Mouse (Mus musculus) heart, adult 9 months (tissue): Measurements from ENCODE around the gene Tkfc.
A peak's percentile ranks its signal among the peaks of the same experiment; 100 is the strongest.
"Not testable (repeated sequence)": the region's sequence is repeated elsewhere in the genome, so short reads cannot be mapped to it uniquely, and the experiment has no call there.

Experiments
- DNase-seq, 2 experiments: peaks; one replicate each; pipeline ENCODE4 v3.0.0; 2022; ENCODE audit warnings: low spot score in 2 of 2

The Tkfc gene

DNA sequence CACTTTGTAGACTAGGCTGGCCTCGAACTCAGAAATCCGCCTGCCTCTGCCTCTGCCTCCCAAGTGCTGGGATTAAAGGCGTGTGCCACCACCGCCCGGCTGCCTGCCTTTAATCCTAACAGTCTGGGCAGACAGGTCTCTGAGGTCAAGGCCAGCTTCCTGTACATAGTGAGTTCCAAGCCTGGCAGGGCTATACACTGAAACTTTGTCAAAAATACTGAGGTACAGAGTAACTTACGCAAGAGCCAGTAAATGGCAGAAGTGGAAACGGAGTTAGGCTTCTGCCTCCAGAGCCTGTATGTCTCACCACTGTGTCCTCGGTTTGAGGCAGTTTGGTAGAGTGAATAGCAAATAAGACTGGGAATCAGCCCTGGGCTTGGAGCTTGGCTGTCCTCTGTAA lies 18.2 kb downstream of the Tkfc start:
- DNase-seq = no peak

GRCm38 (mm10) chr19:10585112-10585511 lies 20.3 kb downstream of the Tkfc start:
- DNase-seq = no peak

- DNase-seq = no peak
Measured at GRCm38 (mm10) chr19:10583550-10584146, 21.8 kb downstream of the Tkfc start.

GRCm38 (mm10) chr19:10581984-10582383 lies 23.5 kb downstream of the Tkfc start:
- DNase-seq = no peak

DNA sequence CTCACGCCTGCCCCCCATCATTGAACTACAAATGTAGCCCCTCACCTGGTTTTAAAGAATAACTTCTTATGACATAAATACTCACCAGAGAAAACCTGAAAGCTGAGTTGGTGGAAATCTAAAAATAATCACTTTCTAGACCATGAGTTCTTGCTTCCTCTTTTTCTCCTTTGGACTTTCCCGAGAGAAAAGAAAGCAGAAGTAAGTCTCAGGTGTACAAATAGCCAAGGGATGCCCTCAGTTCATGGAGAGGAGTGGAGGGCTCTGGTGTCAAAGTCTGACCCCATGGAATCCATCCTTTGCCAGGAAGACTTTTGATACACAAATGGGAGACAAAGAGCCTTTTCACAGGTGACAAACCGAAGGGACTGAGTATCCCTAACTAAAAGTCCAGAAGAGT lies 24.7 kb downstream of the Tkfc start:
- no peak for DNase-seq

- DNase-seq = no peak
Measured at GRCm38 (mm10) chr19:10580102-10580501, 25.4 kb downstream of the Tkfc start.

- DNase-seq = peak; percentile 92 to 94
Measured at GRCm38 (mm10) chr19:10576690-10577561, 28.5 kb downstream of the Tkfc start, which contains the start of the genes Cyb561a3 and Tmem138. Cyb561a3 (plus strand) TSS chr19:10577172. Tmem138 (minus strand) TSS chr19:10577362.

DNA sequence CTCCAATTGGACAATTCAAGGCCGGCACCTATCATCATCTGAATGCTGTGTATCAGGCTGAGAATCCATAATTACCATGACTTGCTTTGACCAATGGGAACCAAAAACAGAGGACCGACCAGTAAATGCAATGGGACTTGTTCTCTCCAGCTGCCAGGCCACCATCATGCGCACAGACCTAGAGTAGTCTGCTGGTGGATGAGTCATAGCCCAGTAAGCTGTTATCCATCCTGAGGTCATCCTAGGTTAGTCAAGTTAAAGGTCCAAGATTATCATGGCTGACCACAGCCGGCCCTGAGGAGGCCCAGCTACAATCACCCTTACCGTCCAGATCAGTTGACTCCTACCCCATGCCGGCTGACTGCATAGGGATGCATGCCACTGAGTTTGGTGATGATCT lies 35.8 kb downstream of the Tkfc start:
- DNase-seq = no peak

GRCm38 (mm10) chr19:10565217-10565616 lies 40.2 kb downstream of the Tkfc start:
- DNase-seq = no peak

- DNase-seq = no peak
Measured at GRCm38 (mm10) chr19:10564278-10564677, 41.2 kb downstream of the Tkfc start.

DNA sequence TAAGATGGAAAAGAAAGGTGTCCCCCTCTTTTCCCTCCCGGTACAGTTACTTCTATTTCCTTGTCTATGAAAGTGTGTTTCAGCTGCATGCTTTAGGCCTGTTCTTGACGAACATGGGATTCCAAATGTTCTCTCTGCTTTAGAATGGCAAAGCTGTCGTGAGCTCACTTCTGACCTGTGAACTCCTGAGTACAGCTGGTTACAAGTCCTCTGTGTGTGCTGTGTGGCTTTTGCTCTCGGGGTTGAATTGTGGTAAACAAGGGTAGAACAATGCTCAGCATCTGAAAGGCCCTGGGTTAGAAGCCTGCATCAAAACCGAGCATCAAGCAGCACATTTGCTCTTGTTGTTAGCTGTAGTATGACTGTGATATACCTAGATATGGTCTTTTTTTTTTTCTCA lies 43.1 kb downstream of the Tkfc start:
- no peak for DNase-seq

GRCm38 (mm10) chr19:10561558-10562314 lies 43.7 kb downstream of the Tkfc start:
- peak; percentile 71 to 78 for DNase-seq

- no peak for DNase-seq
Measured at GRCm38 (mm10) chr19:10560108-10560507, 45.3 kb downstream of the Tkfc start.

DNA sequence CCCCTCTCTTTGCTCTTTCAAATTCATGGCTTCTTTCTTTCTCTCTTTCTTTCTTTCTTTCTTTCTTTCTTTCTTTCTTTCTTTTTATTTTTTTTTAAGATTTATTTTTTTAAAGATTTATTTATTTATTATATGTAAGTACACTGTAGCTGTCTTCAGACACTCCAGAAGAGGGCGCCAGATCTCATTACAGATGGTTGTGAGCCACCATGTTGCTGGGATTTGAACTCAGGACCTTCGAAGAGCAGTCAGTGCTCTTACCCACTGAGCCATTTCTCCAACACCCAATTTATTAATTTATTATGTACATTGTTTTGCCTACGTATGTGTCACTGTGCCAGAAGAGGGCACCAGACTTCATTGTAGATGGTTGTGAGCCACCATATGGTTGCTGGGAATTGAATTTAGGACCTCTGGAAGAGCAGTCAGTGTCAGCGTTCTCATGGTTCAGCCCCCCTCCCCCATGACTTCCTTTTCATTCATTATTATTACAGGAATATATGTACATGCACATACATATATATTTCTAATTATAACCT lies 47.5 kb downstream of the Tkfc start:
- not testable (repeated sequence) for DNase-seq

DNA sequence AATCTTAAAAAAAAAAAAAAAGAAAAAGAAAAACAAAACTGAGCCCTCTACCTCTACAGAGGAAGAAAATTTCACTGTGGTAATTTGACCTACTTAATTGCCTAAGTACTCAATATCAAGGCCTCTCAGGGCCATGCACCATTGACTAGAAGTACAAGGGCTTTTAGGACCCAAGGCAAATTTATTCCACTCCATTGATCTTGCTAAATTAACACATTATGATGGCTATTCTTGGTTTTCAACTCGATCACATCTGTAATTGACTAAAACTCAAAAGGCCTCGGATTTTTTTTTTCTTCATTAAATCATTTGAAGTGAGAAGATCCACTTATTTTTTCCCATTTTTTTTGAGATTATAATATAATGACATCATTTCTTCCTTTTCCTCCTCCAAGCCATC lies 48.0 kb downstream of the Tkfc start:
- DNase-seq = no peak

- no peak for DNase-seq
Measured at GRCm38 (mm10) chr19:10557001-10557400, 48.5 kb downstream of the Tkfc start.

- DNase-seq = peak; percentile 84 to 90
Measured at GRCm38 (mm10) chr19:10555624-10556510, 49.6 kb downstream of the Tkfc start, which contains the start of gene Tmem216. Tmem216 (minus strand) TSS chr19:10556238.

GRCm38 (mm10) chr19:10539454-10539853 lies 66.0 kb downstream of the Tkfc start:
- DNase-seq = no peak
